Mouse (Mus musculus) mature B cell (primary cell): ENCODE data around the gene Spag7.

Source experiments
- in situ Hi-C: fragments of 300-500 bp; cut with MboI; formaldehyde crosslinking; loops from 2 replicates; pipeline ENCODE4 v1.14.3; 2019

Gene Spag7

GRCm38 (mm10) chr11:70681170-70681569, 12.0 kb upstream of the Spag7 start:
- in situ Hi-C loops = no loop called here

DNA sequence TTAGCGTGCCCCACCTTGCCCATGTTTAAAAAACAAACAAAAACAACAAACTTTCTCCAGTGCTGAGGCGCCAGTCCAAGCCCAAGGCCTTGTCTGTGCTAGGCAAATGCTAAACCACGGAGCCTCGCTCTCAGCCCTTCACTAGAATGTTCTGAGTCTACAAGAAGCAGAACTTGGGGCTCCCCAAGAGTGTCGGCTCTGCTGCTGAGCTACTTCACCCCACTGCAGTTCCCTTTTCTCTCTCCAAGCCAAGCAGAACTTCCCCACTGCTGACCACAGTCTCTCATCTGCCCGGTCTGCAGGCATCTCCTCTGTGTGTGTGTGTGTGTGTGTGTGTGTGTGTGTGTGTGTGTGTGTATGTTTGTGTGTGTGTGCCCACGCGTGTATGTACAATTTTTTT, 10.7 kb upstream of the Spag7 start:
- in situ Hi-C loops = no loop called here

GRCm38 (mm10) chr11:70679361-70679760, 10.1 kb upstream of the Spag7 start:
- in situ Hi-C loops = no loop called here

DNA sequence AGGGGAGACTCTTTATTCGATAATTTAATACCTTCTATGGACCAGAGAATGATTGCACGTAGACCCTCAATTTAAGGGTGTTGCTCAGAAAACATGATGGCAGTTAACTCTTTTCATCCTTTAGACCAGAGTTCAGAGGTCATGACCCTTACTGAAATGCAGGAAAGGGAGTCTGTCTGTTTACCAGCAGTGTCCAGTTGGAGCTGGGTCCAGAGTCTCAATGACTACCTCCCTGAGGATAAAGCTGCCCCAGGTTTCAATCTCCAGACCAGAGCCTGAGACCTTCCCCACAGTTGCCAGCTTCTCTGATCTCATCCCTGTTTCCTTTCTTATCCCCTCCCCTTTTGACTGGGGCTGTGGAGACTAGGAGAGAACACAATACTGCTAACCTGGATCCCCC, 9.4 kb upstream of the Spag7 start:
- in situ Hi-C loops = no loop called here

GRCm38 (mm10) chr11:70678092-70678491, 8.9 kb upstream of the Spag7 start:
- in situ Hi-C loops = no loop called here

DNA sequence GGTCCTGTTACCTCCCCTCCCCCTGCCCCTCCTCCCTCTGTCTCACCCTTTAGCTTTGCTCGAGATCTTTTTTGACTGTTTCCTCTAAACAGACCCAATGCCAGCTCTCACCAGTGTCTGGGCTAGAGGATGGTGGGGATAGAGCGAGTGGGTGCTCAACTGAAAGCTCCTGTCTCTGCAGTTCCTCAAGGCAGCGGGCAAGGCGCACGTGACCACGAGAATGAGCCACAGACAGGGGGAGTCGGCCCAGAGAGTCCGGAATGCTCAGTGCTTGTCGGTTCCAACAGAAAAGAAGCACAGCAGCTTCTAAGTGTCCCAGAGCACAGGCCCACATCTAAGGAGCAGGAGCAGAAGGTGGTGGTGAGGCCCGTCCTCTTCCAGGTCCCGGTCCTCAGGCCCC, 5.3 kb upstream of the Spag7 start:
- in situ Hi-C loops = loop anchor here (25.0 kb wide), 1 partner anchor 662 kb away; the partner anchor contains the start of genes Acadvl, Dlg4 and Dvl2

DNA sequence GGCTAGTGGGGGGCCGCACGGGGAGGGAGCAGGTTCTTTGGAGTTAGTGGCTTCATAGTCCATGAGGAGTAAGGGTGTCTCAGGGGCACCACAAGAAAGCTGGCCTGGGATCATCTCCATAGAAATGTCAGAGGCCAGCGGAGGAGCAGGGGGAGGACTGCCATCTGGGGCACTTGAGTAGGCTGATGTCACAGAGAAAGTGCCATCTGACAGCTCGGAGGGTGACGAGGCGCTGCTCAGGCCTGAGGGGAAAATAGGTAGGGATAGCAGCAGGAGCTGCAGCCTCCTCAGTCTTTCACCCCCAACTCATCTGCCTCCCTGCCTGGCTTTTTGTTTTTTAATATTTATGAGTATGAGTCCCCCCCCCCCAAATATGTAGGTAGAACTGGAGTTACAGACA, 4.8 kb upstream of the Spag7 start:
- in situ Hi-C loops = loop anchor here (25.0 kb wide), 1 partner anchor 662 kb away; the partner anchor contains the start of genes Acadvl, Dlg4 and Dvl2

- in situ Hi-C loops = loop anchor here (25.0 kb wide), 1 partner anchor 659 kb away; the partner anchor contains the start of genes Acadvl, Dlg4 and Dvl2
Measured at GRCm38 (mm10) chr11:70671333-70672047, 2.3 kb upstream of the Spag7 start.

- in situ Hi-C loops = loop anchor here (25.0 kb wide), 1 partner anchor 658 kb away; the partner anchor contains the start of genes Acadvl, Dlg4 and Dvl2
Measured at GRCm38 (mm10) chr11:70670483-70670882, 1.3 kb upstream of the Spag7 start.

DNA sequence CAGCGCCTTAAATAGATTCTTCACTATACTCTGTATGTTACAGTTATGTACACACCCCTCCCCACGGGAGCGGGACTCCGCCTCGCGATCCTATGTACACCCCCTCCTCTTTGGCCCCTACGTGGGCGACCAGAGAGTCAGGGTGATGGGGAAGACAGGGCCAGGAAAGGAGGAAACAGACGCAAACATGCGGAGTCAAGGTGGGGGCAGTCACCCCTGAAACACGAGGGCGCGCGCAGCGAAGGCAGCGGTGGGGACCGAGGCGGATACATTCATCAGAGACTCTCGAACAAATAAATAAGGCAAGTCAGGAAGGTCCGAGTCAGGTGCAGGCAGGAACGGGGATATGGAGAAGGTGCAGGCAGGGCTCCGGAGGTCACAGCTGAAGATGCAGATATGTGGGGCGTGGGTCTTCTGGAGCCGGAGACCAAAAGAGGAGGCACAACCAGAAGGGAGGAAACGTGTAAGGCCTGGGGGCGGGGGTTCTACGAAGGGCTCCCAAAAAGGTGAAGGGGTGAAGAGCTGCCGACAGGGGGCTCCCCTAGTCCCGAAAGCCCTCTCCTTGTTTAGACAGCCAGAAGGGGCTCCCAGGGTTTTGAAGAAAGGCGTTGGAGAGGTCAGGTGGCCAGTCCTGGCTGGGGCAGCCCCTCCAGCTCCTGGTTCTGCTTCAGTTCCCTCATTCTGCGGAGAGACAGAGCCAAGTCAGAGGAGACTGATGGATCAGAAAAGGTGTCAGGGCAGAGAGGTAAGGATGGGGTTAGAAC, 548 bp upstream of the Spag7 start:
- in situ Hi-C loops = loop anchor here (25.0 kb wide), 1 partner anchor 657 kb away; the partner anchor contains the start of genes Acadvl, Dlg4 and Dvl2

GRCm38 (mm10) chr11:70668335-70668770, 863 bp downstream of the Spag7 start:
- in situ Hi-C loops = loop anchor here (25.0 kb wide), 1 partner anchor 656 kb away; the partner anchor contains the start of genes Acadvl, Dlg4 and Dvl2

DNA sequence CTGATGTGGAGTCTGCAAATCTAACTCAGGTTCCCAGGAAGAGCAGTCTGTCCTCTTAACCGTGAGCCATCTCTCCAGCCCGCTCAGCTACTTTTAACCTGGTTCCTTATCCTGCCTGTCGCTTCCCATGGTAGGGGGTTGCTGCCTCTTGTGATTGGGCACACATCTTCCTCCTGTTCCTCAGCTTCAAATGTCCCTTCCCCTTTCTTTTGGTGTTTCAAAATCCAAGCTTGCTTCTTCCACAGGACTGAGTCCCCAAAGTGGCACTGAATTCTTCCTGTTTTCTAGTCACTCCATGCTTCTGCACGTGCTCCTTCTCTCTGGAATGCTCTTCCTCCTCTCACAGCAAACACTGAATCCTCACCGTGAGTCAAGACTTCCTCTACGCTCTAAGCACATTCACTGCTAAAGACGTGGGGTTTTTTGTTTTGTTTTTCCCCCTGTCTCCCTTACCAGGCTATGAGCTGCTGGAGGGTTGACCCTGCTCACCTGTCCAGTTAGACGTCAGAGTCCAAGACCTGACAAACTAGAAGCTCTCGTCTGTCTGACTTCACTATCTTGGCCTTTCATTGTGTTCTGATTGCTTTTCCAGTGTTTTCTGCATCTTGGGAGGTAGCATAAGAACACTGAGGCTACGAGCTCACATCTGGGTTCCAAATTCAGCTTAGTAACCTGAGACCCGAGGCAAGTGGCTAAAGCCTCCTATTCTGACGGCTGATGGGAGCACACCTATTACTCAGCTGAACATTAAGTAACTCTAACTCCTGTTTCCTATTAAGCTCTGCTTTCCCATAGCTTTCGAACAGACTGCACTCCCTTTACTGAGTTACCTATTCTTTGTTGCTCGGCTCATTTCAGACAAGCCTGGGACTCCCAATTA, 1.7 kb downstream of the Spag7 start:
- in situ Hi-C loops = loop anchor here (25.0 kb wide), 1 partner anchor 655 kb away; the partner anchor contains the start of genes Acadvl, Dlg4 and Dvl2

GRCm38 (mm10) chr11:70666687-70667086, 2.5 kb downstream of the Spag7 start:
- in situ Hi-C loops = loop anchor here (25.0 kb wide), 1 partner anchor 654 kb away; the partner anchor contains the start of genes Acadvl, Dlg4 and Dvl2

DNA sequence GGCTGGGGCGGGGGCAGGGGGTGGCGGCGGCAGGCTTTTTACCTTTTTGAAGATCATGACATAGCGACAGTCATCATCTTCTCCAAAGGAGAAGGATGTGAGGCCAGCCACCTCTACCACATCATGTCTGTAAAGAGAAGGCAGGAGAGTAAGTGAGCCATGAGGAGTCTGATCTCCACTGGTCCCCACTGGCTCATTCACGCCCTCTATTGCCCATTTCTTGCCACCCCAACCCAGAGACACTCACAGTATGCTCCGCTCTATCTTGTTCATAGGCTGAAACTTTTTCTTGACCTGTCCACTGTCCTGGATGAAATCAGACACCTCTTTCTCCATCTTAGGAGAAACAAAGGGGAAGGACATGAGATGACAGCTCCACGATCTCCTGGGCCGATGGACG, 4.5 kb downstream of the Spag7 start:
- in situ Hi-C loops = loop anchor here (25.0 kb wide), 1 partner anchor 652 kb away; the partner anchor contains the start of genes Acadvl, Dlg4 and Dvl2

DNA sequence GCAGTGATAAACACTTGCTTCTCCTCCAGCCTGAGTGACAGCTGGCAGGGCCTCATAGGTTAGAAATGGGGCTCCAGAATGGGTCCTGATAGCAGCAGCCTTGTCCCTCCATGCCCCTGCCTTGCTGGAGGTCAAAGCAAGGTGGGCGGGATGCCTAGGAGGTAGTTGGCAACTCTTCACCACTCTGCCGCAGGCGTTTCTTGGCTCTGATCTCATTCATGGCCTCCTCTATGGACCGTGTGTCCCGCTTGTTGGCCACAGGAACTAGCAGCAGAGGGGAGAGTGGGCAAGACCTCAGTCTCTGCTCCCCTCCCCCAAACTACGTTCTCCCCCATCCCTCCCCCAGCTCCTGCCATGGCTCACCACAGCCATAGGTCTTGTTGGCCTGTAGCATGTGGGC, 5.3 kb downstream of the Spag7 start:
- in situ Hi-C loops = loop anchor here (25.0 kb wide), 1 partner anchor 652 kb away; the partner anchor contains the start of genes Acadvl, Dlg4 and Dvl2

DNA sequence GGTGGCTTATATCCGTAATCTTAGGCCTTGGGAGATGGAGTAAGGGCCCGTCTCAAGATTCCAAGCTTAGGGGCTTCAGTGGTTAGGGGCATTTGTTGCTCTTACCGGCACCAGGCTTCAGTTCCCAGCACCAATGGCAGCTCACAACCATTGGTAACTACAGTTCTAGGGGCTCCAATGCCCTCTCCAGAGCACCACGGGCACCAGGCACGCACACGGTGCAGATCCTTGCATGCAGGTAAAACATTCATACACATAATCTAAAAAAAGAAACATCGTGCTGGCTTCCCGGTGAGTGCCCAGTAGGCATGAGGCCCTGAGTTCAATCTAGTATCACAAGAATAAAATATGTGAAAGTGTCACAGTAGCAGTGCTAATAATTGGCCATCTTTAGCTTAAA, 6.1 kb downstream of the Spag7 start:
- in situ Hi-C loops = loop anchor here (25.0 kb wide), 1 partner anchor 651 kb away; the partner anchor contains the start of genes Acadvl, Dlg4 and Dvl2

DNA sequence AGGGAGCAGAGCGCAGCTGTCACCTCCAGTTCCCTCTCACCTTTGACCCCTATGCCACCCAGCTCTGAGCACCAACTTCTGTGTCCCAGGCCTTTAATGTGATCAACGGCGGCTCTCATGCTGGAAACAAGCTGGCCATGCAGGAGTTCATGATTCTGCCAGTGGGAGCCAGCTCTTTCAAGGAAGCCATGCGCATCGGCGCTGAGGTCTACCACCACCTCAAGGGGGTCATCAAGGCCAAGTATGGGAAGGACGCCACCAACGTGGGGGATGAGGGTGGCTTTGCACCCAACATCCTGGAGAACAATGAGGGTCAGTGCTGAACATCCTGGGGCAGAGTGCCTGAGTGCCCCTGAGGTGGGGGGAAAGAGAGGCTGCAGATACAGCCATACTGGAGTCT, 8.6 kb downstream of the Spag7 start:
- in situ Hi-C loops = loop anchor here (25.0 kb wide), 1 partner anchor 648 kb away; the partner anchor contains the start of genes Acadvl, Dlg4 and Dvl2

GRCm38 (mm10) chr11:70658942-70659341, 10.3 kb downstream of the Spag7 start:
- in situ Hi-C loops = loop anchor here (25.0 kb wide), 1 partner anchor 647 kb away; the partner anchor contains the start of genes Acadvl, Dlg4 and Dvl2

- in situ Hi-C loops = loop anchor here (25.0 kb wide), 1 partner anchor 646 kb away; the partner anchor contains the start of genes Acadvl, Dlg4 and Dvl2
Measured at GRCm38 (mm10) chr11:70658521-70658920, 10.7 kb downstream of the Spag7 start.

DNA sequence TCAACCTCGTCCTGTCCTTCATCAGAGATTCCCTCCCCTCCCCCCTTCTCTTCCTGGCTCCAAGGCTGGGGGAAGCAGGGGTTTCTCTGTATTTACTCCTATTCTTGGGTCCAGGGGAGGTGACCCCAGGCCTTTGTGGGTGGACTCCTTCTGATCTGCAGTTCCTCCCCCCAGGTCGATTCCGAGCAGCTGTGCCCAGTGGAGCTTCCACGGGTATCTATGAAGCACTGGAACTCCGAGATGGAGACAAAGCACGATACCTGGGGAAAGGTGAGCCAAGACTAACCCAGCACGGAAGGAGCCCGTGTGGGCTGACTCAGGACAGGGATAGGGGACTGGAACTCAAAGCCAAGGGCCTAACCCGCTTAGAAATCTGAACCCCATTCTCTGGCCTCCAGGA, 11.2 kb downstream of the Spag7 start:
- in situ Hi-C loops = loop anchor here (25.0 kb wide), 1 partner anchor 646 kb away; the partner anchor contains the start of genes Acadvl, Dlg4 and Dvl2

DNA sequence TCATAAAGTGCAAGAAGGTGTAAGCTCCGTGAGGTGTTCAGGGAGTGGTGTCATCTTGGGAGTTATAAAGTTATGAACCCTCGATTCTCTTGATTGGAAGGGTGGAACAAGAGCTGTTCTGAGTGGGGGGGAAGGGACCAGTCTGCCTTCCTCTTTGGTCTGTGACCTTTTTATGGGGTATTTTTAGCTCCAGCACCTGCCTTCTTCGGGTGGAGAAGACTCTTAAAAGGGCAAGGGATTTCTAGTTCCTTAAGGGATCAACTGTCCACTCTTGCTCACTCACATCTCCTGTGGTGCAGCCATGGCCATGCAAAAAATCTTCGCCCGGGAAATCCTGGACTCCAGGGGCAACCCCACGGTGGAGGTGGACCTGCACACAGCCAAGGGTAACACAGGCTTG, 11.6 kb downstream of the Spag7 start:
- in situ Hi-C loops = loop anchor here (25.0 kb wide), 1 partner anchor 645 kb away; the partner anchor contains the start of genes Acadvl, Dlg4 and Dvl2
